Mouse (Mus musculus) hindbrain, embryonic 12.5 days (tissue): ENCODE data around the gene Tal1. TPM values are rescaled to one million over a fixed set of nuclear protein-coding genes. Genes with fewer than 3 reads are reported as not detected.

Experiments
- ATAC-seq: fragments of 200-750 bp; cut with Nextera tagmentation; 2 replicates; pipeline ENCODE4 v1.8.0; 2017; ENCODE audit warnings: moderate TSS enrichment; ENCODE audit not compliant: low FRiP score
- H3K27ac ChIP-seq: fragments of 300-500 bp; sonication (generic); 2 replicates; pipeline ENCODE4 v1.5.1; 2016; ENCODE audit warnings: mild to moderate bottlenecking
- H3K27me3 ChIP-seq: fragments of 300-500 bp; sonication (generic); 2 replicates; pipeline ENCODE4 v1.6.1; 2016; ENCODE audit warnings: mild to moderate bottlenecking
- H3K36me3 ChIP-seq: fragments of 300-500 bp; sonication (generic); 2 replicates; pipeline ENCODE4 v1.6.1; 2016; ENCODE audit warnings: mild to moderate bottlenecking
- H3K4me1 ChIP-seq: fragments of 300-500 bp; sonication (generic); 2 replicates; pipeline ENCODE4 v1.6.1; 2016
- H3K4me2 ChIP-seq: fragments of 300-500 bp; sonication (generic); replicated peaks from 2 replicates; pipeline ENCODE4 v1.6.1; 2016; ENCODE audit warnings: mild to moderate bottlenecking
- H3K4me3 ChIP-seq: fragments of 300-500 bp; sonication (generic); 2 replicates; pipeline ENCODE4 v1.5.1; 2016; ENCODE audit warnings: mild to moderate bottlenecking
- H3K9ac ChIP-seq: fragments of 300-500 bp; sonication (generic); 2 replicates; pipeline ENCODE4 v1.6.1; 2016; ENCODE audit warnings: mild to moderate bottlenecking, moderate library complexity
- H3K9me3 ChIP-seq: fragments of 300-500 bp; sonication (generic); replicated peaks from 2 replicates; pipeline ENCODE4 v1.6.1; 2016; ENCODE audit warnings: mild to moderate bottlenecking
- WGBS: fragments of 180-500 bp; shearing (Covaris S2); methylation state at CpG from one replicate; pipeline ENCODE4 v1.1.7; 2016; 5-methylcytosine and 5-hydroxymethylcytosine counted together
- polyA plus RNA-seq: library from polyadenylated mRNA; unstranded; fragments of >200 nt; fragmentation: Nextera tagmentation; extraction: Ambion mirVana; gene quantifications from 2 replicates; pipeline ENCODE4 v1.2.1, GENCODE M21; 2016

The Tal1 gene
- polyA plus RNA-seq, 1 experiment from 2014 or later, result 6.0 TPM

DNA sequence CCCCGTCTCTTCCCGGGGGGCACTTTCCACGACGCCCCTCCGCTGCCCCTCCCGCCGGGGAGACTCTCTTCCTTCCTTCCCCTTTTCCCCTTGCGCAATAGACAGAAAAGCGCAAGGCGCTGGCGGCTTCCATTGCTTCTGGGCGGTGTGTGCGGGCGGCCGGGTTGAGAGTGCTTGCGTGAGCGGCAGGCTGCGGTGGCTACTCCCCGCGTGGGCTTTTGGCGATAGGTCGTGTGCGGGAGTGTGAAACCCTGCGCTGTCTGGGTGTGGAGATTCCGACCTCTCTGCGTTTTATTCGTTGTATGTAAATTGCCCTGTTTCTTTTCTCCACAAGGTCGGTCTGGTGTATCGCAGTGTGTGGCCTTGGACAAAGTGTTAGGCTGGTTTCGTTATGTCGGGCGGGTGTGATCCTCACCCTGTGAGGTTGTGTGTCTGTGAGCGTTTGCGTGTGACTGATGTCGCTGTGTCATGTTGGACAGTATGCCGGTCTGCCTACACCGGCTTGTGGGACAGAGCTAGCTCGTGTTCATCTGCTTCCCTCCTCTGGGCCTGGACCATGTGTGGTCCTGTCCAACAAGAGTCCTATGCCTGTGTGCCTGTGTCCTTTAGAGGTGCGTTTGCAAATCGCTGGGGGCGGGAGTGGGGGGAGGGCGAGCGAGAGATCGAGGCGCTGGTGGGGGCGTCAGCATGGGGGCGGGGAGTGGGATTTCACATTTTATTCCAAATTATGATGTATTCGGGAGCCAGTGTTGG, 871 bp downstream of the Tal1 start:
- peaks cover 94% of the 10 kb centered on the region for H3K27me3 ChIP-seq
- no peaks in the 10 kb centered on the region for H3K36me3 ChIP-seq

DNA sequence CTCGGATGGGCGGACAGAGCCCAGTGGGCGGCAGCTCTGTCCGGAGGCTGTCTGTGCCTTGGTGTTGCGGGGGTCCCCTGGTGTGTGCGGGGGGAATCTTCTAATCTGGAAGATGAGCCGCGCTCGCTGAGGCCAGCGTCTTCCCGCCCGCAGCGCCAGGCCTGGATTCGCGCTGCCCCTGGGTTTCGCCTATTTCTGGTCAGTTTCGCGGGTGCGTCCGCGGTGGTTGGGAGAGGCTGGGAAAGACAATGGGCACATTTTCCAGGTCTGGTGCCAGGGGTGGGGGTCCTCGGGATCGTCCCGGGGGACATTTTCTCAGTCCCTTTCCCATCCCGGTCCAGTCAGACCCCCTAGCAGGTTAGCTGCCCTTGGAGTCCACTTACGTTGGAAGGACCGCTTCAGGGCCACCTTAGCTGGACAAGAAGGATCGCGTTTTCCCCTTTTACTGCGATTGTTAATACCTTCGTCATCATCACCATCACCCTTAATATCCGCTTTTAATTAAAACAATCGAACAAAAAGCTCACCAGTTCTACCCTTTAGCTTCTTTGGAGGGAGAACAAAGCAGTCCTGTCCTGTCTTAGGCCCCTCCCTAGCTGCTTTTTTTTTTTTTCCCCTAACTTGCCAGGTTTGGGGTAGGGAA, 1.6 kb downstream of the Tal1 start:
- peaks cover 13% of the 10 kb centered on the region for H3K4me1 ChIP-seq
- H3K27ac ChIP-seq, result peak overlapping the region; percentile 76
- H3K4me3 ChIP-seq, result peak overlapping the region; percentile 29
- H3K36me3 ChIP-seq, result no peaks in the 10 kb centered on the region
- peaks cover 94% of the 10 kb centered on the region for H3K27me3 ChIP-seq
- peak overlapping the region; percentile 43 for H3K9ac ChIP-seq
- peak overlapping the region; percentile 52 for H3K4me2 ChIP-seq
- no peaks in the 10 kb centered on the region for H3K9me3 ChIP-seq
- WGBS, result under 1% methylated on average over 33 of the region's 33 CpGs
- ATAC-seq, result peak; percentile 20; the same call in 1 of the 2 replicates

More for the DNA sequence above, 871 bp downstream of the Tal1 start:
- peak overlapping the region; percentile 52 for H3K4me2 ChIP-seq
- peaks cover 15% of the 10 kb centered on the region for H3K4me1 ChIP-seq
- WGBS, result 1% methylated on average over 47 of the region's 48 CpGs
- no peaks in the 10 kb centered on the region for H3K9me3 ChIP-seq
- ATAC-seq, result peak; percentile 81
- H3K27ac ChIP-seq, result peak overlapping the region; percentile 76
- peak overlapping the region; percentile 43 for H3K9ac ChIP-seq
- H3K4me3 ChIP-seq, result peak overlapping the region; percentile 29

- peak overlapping the region; percentile 76; the same call in 1 of the 2 replicates for H3K27ac ChIP-seq
- H3K4me2 ChIP-seq, result 0 out of 2 replicates have a peak overlapping the region, but pooled peaks have one; percentile 4
- under 1% methylated on average over 20 of the region's 20 CpGs for WGBS
- no peaks in the 10 kb centered on the region for H3K9me3 ChIP-seq
- ATAC-seq, result no peak
- peaks cover 94% of the 10 kb centered on the region for H3K27me3 ChIP-seq
- H3K4me3 ChIP-seq, result peak overlapping the region; percentile 29
- no peak overlapping the region for H3K9ac ChIP-seq
- peaks cover 18% of the 10 kb centered on the region for H3K4me1 ChIP-seq
- no peaks in the 10 kb centered on the region for H3K36me3 ChIP-seq
Observed at GRCm38 (mm10) chr4:115058317-115058761, 2.1 kb downstream of the Tal1 start.

DNA sequence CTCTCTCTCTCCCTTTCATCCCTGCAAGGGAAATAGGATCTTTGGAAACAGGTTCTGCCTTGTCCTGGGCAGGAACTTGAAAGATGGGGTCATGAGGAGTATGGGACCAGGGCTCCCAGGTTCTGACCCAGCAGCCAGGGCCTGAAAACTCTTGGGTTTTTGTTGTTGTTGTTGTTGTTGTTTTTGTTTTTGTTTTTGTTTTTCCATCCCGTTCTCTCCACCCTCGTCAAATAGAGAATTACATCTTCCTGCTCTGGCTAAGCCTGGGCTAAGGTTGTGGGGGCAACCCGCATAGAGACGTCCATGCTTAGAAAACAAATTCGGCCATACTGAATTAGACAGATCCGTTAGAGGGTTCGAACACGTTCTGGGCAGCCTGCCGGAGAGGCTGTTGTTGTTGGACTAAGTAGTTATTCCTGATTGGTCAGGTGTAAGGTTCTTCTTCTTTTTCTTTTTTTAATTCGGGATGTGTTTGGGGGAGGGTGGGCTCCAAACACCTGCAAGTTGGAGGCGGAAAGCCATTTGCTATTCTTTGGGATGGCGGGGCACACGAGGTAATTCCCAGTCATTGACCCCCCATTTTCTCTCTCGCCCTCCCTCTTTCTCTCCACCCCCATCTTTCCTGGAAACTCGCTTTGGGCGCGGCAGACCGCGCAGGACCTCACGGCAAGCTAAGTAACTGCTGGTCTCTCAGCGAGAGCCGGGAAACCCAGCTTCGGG, 2.8 kb downstream of the Tal1 start:
- Histone ChIP-seq H3K4me2 (peak overlapping the region; percentile 25), H3K4me3 (peak overlapping the region; percentile 29), H3K27me3 (peaks cover 94% of the 10 kb centered on the region), H3K4me1 (peaks cover 22% of the 10 kb centered on the region), H3K9me3 (no peaks in the 10 kb centered on the region), H3K9ac (no peak overlapping the region), H3K27ac (peak overlapping the region; percentile 76; the same call in 1 of the 2 replicates), H3K36me3 (no peaks in the 10 kb centered on the region)
- ATAC-seq, result no peak
- WGBS, result under 1% methylated on average over 23 of the region's 23 CpGs

GRCm38 (mm10) chr4:115059871-115060270, 3.6 kb downstream of the Tal1 start:
- Histone ChIP-seq H3K27me3 (peaks cover 95% of the 10 kb centered on the region), H3K9ac (no peak overlapping the region), H3K9me3 (no peaks in the 10 kb centered on the region), H3K27ac (peak overlapping the region; percentile 35; the same call in 1 of the 2 replicates), H3K4me1 (peaks cover 22% of the 10 kb centered on the region), H3K4me3 (peak overlapping the region; percentile 29), H3K4me2 (peak overlapping the region; percentile 25; the same call in 1 of the 2 replicates), H3K36me3 (no peaks in the 10 kb centered on the region)
- no peak for ATAC-seq
- 4% methylated on average over 12 of the region's 12 CpGs for WGBS

- Histone ChIP-seq H3K4me2 (peak overlapping the region; percentile 25; the same call in 1 of the 2 replicates), H3K9ac (no peak overlapping the region), H3K36me3 (no peaks in the 10 kb centered on the region), H3K27me3 (peaks cover 95% of the 10 kb centered on the region), H3K4me3 (peak overlapping the region; percentile 10; the same call in 1 of the 2 replicates), H3K9me3 (no peaks in the 10 kb centered on the region), H3K4me1 (peaks cover 22% of the 10 kb centered on the region), H3K27ac (no peak overlapping the region)
- ATAC-seq, result no peak
- WGBS, result 17% methylated on average over 3 of the region's 3 CpGs
Observed at GRCm38 (mm10) chr4:115060753-115061152, 4.5 kb downstream of the Tal1 start.

DNA sequence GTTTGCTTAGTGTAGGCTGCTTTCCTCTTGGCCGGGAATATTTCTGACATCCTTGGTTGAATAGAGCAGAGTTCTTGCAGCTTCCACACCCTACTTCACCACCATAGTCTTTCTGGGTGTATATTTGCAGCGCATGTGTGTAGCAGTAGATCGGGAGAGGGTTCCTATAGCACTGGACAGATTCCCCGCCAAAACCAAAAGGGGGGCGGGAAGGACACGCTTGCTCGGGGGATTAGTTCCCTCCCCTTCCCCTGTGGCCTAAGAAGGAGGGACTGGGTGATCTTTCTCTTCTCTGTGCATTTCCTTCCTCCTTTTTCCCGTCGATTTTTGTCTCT, 6.3 kb downstream of the Tal1 start:
- ATAC-seq, result no peak; the same call in 1 of the 2 replicates
- no peaks in the 10 kb centered on the region for H3K36me3 ChIP-seq
- peaks cover 94% of the 10 kb centered on the region for H3K27me3 ChIP-seq
- H3K4me1 ChIP-seq, result peaks cover 11% of the 10 kb centered on the region
- WGBS, result under 1% methylated on average over 9 of the region's 9 CpGs
- no peak overlapping the region for H3K27ac ChIP-seq
- peak overlapping the region; percentile 97 for H3K4me2 ChIP-seq
- H3K4me3 ChIP-seq, result peak overlapping the region; percentile 50
- H3K9me3 ChIP-seq, result no peaks in the 10 kb centered on the region
- peak overlapping the region; percentile 55; the same call in 1 of the 2 replicates for H3K9ac ChIP-seq

DNA sequence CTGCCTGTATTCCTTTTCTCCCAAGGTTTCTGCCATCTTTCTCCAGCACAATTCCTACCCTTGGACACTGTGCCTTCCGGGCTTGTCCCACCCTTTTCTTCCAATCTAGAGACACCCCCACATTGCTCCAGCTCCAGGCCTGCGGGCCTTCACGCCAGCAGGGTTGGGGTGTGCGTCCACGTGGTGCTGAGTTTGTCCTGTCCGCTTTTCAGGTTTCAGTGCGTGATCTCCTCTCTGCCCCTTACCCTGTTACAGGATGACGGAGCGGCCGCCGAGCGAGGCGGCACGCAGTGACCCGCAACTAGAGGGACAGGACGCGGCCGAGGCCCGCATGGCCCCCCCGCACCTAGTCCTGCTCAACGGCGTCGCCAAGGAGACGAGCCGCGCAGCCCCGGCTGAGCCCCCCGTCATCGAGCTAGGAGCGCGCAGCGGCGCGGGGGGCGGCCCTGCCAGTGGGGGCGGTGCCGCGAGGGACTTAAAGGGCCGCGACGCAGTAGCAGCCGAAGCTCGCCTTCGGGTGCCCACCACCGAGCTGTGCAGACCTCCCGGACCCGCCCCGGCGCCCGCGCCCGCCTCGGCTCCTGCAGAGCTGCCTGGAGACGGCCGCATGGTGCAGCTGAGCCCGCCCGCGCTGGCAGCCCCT, 6.8 kb downstream of the Tal1 start:
- H3K4me2 ChIP-seq, result peak overlapping the region; percentile 97
- H3K27me3 ChIP-seq, result peaks cover 94% of the 10 kb centered on the region
- H3K4me1 ChIP-seq, result peaks cover 11% of the 10 kb centered on the region
- ATAC-seq, result peak; percentile 87
- no peak overlapping the region for H3K27ac ChIP-seq
- H3K9ac ChIP-seq, result peak overlapping the region; percentile 55
- no peaks in the 10 kb centered on the region for H3K36me3 ChIP-seq
- H3K9me3 ChIP-seq, result no peaks in the 10 kb centered on the region
- peak overlapping the region; percentile 50 for H3K4me3 ChIP-seq
- WGBS, result under 1% methylated on average over 58 of the region's 58 CpGs

- Histone ChIP-seq H3K36me3 (no peaks in the 10 kb centered on the region), H3K4me1 (peaks cover 11% of the 10 kb centered on the region), H3K9ac (peak overlapping the region; percentile 55), H3K27me3 (peaks cover 99% of the 10 kb centered on the region), H3K4me2 (peak overlapping the region; percentile 97), H3K4me3 (peak overlapping the region; percentile 50), H3K27ac (no peak overlapping the region), H3K9me3 (no peaks in the 10 kb centered on the region)
- 3% methylated on average over 31 of the region's 31 CpGs for WGBS
- ATAC-seq, result peak; percentile 27
Observed at GRCm38 (mm10) chr4:115063518-115064239, 7.5 kb downstream of the Tal1 start.

DNA sequence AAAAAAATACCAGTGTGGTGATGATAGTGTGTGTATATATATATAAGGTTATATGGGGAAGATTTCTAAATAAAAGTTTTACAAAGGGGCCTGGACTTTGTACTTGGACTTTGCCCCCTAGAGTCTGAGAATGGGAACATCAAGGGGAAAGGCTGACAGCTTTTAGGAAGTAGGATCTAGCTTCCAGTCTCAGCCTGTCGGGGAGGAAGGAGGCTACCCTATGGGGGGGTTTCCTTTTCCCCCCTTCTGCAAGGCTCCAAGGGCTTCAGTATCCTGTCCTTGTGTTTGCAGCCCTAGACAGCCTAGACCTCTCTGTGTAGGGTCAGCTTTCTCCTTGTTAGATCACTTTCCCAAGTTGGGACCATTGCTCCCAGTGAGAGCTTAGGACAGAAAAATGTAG, 15.4 kb downstream of the Tal1 start:
- Histone ChIP-seq H3K4me3 (no peak overlapping the region), H3K9me3 (no peaks in the 10 kb centered on the region), H3K9ac (no peak overlapping the region), H3K4me1 (no peaks in the 10 kb centered on the region), H3K27me3 (peaks cover 38% of the 10 kb centered on the region), H3K4me2 (no peak overlapping the region), H3K27ac (no peak overlapping the region), H3K36me3 (no peaks in the 10 kb centered on the region)
- 38% methylated on average over 1 of the region's 1 CpGs for WGBS
- no peak for ATAC-seq

DNA sequence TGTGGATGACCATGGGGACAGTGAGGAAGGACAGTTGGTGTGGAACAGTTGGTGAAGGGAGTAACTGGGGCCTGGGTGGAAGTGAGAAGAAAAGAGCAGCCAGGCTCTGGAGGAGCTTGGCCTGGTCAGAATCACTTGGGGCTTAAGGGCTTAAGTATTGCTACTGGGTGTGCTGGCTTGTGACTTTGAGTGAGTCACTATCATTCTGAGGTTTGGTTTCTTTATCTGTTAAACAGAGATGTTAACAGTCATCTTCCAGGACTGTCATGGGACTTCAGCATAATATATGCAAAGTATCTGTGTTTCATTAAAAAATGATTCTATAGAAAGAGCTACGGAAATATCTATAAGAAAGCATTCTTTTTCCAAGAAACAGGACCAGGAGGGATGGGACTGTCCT, 18.6 kb downstream of the Tal1 start:
- Histone ChIP-seq H3K36me3 (no peaks in the 10 kb centered on the region), H3K9ac (no peak overlapping the region), H3K4me3 (no peak overlapping the region), H3K27me3 (peaks cover 13% of the 10 kb centered on the region; the same call in 1 of the 2 replicates), H3K4me2 (no peak overlapping the region), H3K4me1 (peaks cover 16% of the 10 kb centered on the region), H3K9me3 (no peaks in the 10 kb centered on the region), H3K27ac (no peak overlapping the region)
- no peak for ATAC-seq
- WGBS, result 79% methylated on average over 1 of the region's 1 CpGs
